Mouse (Mus musculus) intestine, embryonic 15.5 days (tissue): ENCODE data around the gene Rnasek. TPM values are rescaled to one million over a fixed set of nuclear protein-coding genes. Genes with fewer than 3 reads are reported as not detected.

Source experiments
- ATAC-seq: fragments of 200-750 bp; cut with Nextera tagmentation; 2 replicates; pipeline ENCODE4 v1.8.0; 2017; ENCODE audit warnings: moderate TSS enrichment, moderate library complexity
- H3K27ac ChIP-seq: fragments of 300-500 bp; sonication (generic); 2 replicates; pipeline ENCODE4 v1.5.1; 2015; ENCODE audit warnings: mild to moderate bottlenecking, inconsistent platforms
- H3K27me3 ChIP-seq: fragments of 300-500 bp; sonication (generic); replicated peaks from 2 replicates; pipeline ENCODE4 v1.6.1; 2015; ENCODE audit warnings: inconsistent platforms
- H3K36me3 ChIP-seq: fragments of 300-500 bp; sonication (generic); 2 replicates; pipeline ENCODE4 v1.6.1; 2015; ENCODE audit warnings: inconsistent platforms
- H3K4me1 ChIP-seq: fragments of 300-500 bp; sonication (generic); replicated peaks from 2 replicates; pipeline ENCODE4 v1.6.1; 2015; ENCODE audit warnings: inconsistent platforms
- H3K4me2 ChIP-seq: fragments of 300-500 bp; sonication (generic); replicated peaks from 2 replicates; pipeline ENCODE4 v1.6.1; 2015; ENCODE audit warnings: mild to moderate bottlenecking, inconsistent platforms
- H3K4me3 ChIP-seq: fragments of 300-500 bp; sonication (generic); replicated peaks from 2 replicates; pipeline ENCODE4 v1.5.1; 2015; ENCODE audit warnings: inconsistent platforms
- H3K9ac ChIP-seq: fragments of 300-500 bp; sonication (generic); 2 replicates; pipeline ENCODE4 v1.6.1; 2015; ENCODE audit warnings: inconsistent platforms
- H3K9me3 ChIP-seq: fragments of 300-500 bp; sonication (generic); 2 replicates; pipeline ENCODE4 v1.6.1; 2016; ENCODE audit warnings: inconsistent platforms
- WGBS: fragments of 180-500 bp; shearing (Covaris S2); methylation state at CpG from one replicate; pipeline ENCODE4 v1.1.7; 2015; 5-methylcytosine and 5-hydroxymethylcytosine counted together
- polyA plus RNA-seq: library from polyadenylated mRNA; unstranded; fragments of >200 nt; fragmentation: Nextera tagmentation; extraction: Ambion mirVana; gene quantifications from 2 replicates; pipeline ENCODE4 v1.2.1, GENCODE M21; 2015

Rnasek gene
- polyA plus RNA-seq, 1 experiment from 2014 or later: 196 TPM

DNA sequence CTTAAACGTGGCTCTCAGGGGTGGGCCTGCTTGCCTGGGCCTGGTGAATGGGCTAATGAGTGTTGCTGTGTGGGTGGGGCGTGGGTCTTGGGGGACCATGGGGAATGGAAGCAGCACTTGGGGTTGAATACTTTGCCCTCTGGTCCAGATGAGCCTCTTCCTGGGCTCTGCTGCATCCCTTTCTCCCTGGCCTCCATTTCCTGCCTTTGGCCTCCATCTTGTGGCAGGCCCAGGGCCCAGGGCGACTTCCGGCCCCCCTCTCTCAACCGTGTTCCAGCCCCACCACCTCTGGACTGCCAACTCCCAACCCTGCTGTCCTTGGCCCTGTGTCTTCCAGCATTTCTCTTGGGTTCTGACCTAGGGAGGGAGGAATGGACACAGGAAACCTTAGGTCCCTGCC is 5.6 kb downstream of the Rnasek start:
- 63% methylated on average over 5 of the region's 5 CpGs for WGBS
- H3K4me2 ChIP-seq: no peak overlapping the region
- no peaks in the 10 kb centered on the region for H3K9me3 ChIP-seq
- peaks cover 7% of the 10 kb centered on the region; the same call in 1 of the 2 replicates for H3K27me3 ChIP-seq
- H3K4me3 ChIP-seq: no peak overlapping the region
- H3K36me3 ChIP-seq: no peaks in the 10 kb centered on the region
- ATAC-seq: no peak
- peaks cover 30% of the 10 kb centered on the region for H3K4me1 ChIP-seq
- no peak overlapping the region for H3K9ac ChIP-seq
- H3K27ac ChIP-seq: no peak overlapping the region

DNA sequence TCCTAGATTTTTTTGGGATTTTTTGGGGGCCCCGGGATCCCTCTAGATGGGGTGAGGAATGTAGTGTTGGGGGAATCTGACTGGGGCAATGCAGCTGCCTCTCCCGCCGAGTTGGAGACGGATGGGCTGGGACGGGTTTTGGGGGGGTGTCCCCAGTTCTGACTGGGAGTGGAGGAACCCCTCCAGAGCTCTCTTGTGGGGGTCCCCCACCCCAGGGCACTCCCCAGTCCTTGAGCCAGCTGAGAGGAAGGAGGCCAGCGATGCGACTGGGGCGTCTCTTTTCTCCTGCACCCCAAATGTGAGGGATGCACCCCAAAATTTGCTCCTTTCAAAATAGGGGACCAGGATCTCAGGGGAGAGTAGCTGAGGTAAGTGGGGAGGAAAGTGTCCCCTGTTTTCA is 6.6 kb downstream of the Rnasek start:
- peak overlapping the region; percentile 63 for H3K4me2 ChIP-seq
- no peak overlapping the region for H3K27ac ChIP-seq
- peaks cover 35% of the 10 kb centered on the region for H3K4me1 ChIP-seq
- no peaks in the 10 kb centered on the region for H3K9me3 ChIP-seq
- H3K27me3 ChIP-seq: peaks cover 14% of the 10 kb centered on the region; the same call in 1 of the 2 replicates
- ATAC-seq: no peak
- 37% methylated on average over 8 of the region's 8 CpGs for WGBS
- H3K36me3 ChIP-seq: no peaks in the 10 kb centered on the region
- H3K9ac ChIP-seq: 0 out of 2 replicates have a peak overlapping the region, but pooled peaks have one; percentile 51
- peak overlapping the region; percentile 35 for H3K4me3 ChIP-seq

DNA sequence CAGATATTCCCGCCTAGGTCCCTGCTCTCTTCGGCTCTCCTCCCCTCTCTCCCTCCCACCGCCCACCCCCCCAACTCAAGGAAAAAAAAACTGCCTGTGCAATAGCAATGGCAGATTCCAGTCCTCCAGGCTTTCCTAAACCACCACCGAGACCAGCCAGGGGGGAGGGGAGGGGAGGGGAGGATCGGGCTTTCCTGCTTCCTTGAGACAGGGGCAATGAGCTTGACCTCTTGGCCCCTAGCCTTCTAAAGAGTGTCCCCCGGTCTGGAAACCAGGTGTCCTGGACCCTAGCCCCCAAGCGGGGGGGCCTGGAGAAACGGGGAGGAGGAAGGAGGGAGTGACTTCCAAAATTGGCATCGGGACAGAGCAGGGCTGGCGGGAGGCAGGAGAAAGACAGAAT is 7.1 kb downstream of the Rnasek start:
- no peak overlapping the region for H3K27ac ChIP-seq
- H3K9ac ChIP-seq: peak overlapping the region; percentile 51
- WGBS: 11% methylated on average over 10 of the region's 10 CpGs

DNA sequence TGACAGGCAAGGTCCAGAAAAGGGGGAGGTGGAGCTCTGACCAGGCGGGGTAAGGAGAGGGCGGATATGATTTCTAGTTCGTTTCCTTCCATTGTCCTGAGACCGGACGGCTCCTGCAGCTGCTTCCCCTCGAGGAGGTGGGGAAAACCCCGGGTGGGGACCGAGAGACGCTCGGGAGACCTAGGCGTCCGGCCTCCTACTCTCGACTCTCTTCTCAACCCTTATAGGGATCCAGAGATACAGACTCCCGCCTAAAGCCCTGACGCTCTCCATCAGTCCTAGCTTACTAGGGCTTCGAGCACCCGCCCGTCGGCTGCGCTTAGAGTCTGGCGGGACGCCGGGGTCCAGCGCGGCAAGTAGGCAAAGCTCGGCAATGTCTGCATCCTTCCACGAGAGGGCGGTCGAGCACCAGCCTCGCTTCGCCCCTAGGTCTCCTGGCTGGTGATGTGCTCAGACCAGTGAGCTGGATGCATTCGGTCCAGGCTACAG is 9.4 kb downstream of the Rnasek start:
- H3K9ac ChIP-seq: peak overlapping the region; percentile 34; the same call in 1 of the 2 replicates
- ATAC-seq: peak; percentile 48
- H3K4me1 ChIP-seq: peaks cover 35% of the 10 kb centered on the region
- H3K4me3 ChIP-seq: peak overlapping the region; percentile 30
- peak overlapping the region; percentile 54; the same call in 1 of the 2 replicates for H3K27ac ChIP-seq
- H3K36me3 ChIP-seq: no peaks in the 10 kb centered on the region
- 1% methylated on average over 32 of the region's 32 CpGs for WGBS
- H3K4me2 ChIP-seq: peak overlapping the region; percentile 57
- no peaks in the 10 kb centered on the region for H3K9me3 ChIP-seq
- peaks cover 23% of the 10 kb centered on the region for H3K27me3 ChIP-seq

More for the DNA sequence above, 7.1 kb downstream of the Rnasek start:
- Histone ChIP-seq H3K4me1 (peaks cover 39% of the 10 kb centered on the region), H3K4me2 (peak overlapping the region; percentile 63), H3K36me3 (no peaks in the 10 kb centered on the region), H3K9me3 (no peaks in the 10 kb centered on the region), H3K27me3 (peaks cover 19% of the 10 kb centered on the region), H3K4me3 (peak overlapping the region; percentile 35)
- ATAC-seq: no peak

DNA sequence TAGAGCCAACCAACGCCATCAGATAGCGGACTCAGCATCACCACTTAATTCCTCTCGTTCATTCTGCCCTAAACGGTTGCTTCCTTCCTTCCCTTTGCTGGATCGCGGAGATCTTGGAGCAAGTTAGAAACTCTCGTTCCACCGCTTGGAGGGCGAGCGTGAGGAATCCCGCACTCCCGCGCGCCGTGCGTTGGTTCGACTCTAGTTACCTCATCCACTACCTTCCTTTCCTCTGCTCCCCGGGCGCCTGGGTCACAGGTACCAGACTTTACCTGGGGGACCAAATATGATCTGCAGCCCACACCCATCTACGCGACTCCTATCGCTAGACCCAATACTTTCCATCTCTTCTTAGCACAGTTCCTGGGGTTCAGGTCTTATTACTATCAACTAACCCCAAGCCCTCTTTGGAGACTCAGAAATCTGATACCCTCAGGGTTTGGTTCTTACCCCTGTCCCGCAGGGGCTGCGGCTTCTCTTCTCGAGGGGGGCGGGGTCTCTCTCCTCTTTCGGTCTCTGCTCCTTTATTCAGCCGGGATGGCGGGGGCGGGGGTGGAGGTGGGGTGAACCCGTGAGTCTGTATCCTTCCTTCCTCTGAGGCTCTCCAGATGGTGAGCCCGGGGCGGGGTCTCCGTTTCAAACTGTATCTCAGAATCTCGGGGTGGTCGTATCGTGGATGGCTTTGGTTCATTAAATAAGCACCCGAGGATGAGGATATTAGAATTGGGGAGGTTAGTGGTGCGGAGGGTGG is 10.2 kb downstream of the Rnasek start, which contains the start of gene Bcl6b:
Bcl6b (minus strand) TSS at position 539 of the 751 bp plus-strand sequence.
- H3K9ac ChIP-seq: peak within 1 kb of the TSS; percentile 34
- H3K4me2 ChIP-seq: peak within 1 kb of the TSS; percentile 57
- peak within 1 kb of the TSS; percentile 30 for H3K4me3 ChIP-seq
- peak within 1 kb of the TSS; percentile 54 for H3K27ac ChIP-seq
- peaks cover 23% of the 10 kb centered on the region for H3K27me3 ChIP-seq
- H3K9me3 ChIP-seq: no peaks in the 10 kb centered on the region
- 2% methylated on average over 39 of the region's 39 CpGs for WGBS
- peaks cover 35% of the 10 kb centered on the region for H3K4me1 ChIP-seq
- ATAC-seq: no peak
- no peaks in the 10 kb centered on the region for H3K36me3 ChIP-seq

- WGBS: under 1% methylated on average over 19 of the region's 19 CpGs
- Histone ChIP-seq H3K4me2 (peak overlapping the region; percentile 57), H3K27ac (peak overlapping the region; percentile 54), H3K9ac (peak overlapping the region; percentile 14), H3K36me3 (no peaks in the 10 kb centered on the region), H3K9me3 (no peaks in the 10 kb centered on the region), H3K4me3 (peak overlapping the region; percentile 30), H3K27me3 (peaks cover 23% of the 10 kb centered on the region), H3K4me1 (peaks cover 31% of the 10 kb centered on the region)
- ATAC-seq: peak; percentile 50
These were observed 10.8 kb downstream of the Rnasek start for GRCm38 (mm10) chr11:70228828-70229227.

- 82% methylated on average over 4 of the region's 4 CpGs for WGBS
- Histone ChIP-seq H3K27me3 (peaks cover 23% of the 10 kb centered on the region), H3K36me3 (no peaks in the 10 kb centered on the region), H3K9me3 (no peaks in the 10 kb centered on the region), H3K4me3 (peak overlapping the region; percentile 30), H3K4me1 (peaks cover 28% of the 10 kb centered on the region), H3K4me2 (peak overlapping the region; percentile 57), H3K27ac (no peak overlapping the region), H3K9ac (peak overlapping the region; percentile 14; the same call in 1 of the 2 replicates)
- no peak for ATAC-seq
These were observed 11.9 kb downstream of the Rnasek start for GRCm38 (mm10) chr11:70227661-70228245.

DNA sequence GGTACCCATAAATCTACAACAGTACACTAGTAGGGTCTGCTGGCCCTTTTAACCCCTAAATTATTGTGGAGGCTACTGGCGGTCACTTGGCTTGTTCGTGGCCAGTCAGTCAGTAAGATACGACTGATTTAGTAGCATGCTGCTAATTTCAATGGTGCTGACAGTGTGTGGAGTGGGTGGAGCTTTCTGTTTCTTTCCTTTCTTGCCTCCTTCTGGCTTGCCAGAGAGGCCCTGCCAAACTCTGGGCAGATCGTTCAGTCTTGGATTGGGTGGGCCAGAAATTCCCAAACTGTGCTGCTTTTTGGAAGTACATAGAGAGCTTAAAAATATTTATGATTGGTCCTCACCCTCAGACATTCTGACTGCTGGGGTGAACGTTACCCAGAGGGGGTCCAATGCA is 12.5 kb downstream of the Rnasek start:
- H3K36me3 ChIP-seq: no peaks in the 10 kb centered on the region
- H3K9me3 ChIP-seq: no peaks in the 10 kb centered on the region
- no peak overlapping the region; the same call in 1 of the 2 replicates for H3K9ac ChIP-seq
- peaks cover 28% of the 10 kb centered on the region for H3K4me1 ChIP-seq
- peak overlapping the region; percentile 30 for H3K4me3 ChIP-seq
- 29% methylated on average over 5 of the region's 5 CpGs for WGBS
- ATAC-seq: no peak
- H3K4me2 ChIP-seq: peak overlapping the region; percentile 57
- H3K27ac ChIP-seq: no peak overlapping the region
- peaks cover 23% of the 10 kb centered on the region for H3K27me3 ChIP-seq

DNA sequence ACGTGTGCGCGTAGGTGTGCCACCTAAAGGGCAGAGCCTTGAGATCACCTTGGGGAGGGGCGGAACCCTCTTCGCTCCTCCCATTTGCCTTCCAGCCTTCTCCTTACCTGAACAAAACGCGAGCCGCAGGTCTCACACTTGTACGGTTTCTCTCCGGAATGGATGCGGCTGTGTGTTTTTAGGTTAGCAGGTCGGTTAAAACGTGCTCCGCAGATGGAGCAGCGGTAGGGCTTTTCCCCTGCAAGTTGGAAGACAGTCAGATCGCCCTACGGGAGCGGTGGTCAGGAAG is 13.1 kb downstream of the Rnasek start:
- H3K9ac ChIP-seq: peak overlapping the region; percentile 23; the same call in 1 of the 2 replicates
- 12% methylated on average over 18 of the region's 18 CpGs for WGBS
- no peaks in the 10 kb centered on the region for H3K36me3 ChIP-seq
- peak overlapping the region; percentile 30 for H3K4me3 ChIP-seq
- H3K27me3 ChIP-seq: peaks cover 23% of the 10 kb centered on the region
- no peaks in the 10 kb centered on the region for H3K9me3 ChIP-seq
- ATAC-seq: peak; percentile 57
- peaks cover 28% of the 10 kb centered on the region for H3K4me1 ChIP-seq
- peak overlapping the region; percentile 3; the same call in 1 of the 2 replicates for H3K27ac ChIP-seq
- H3K4me2 ChIP-seq: peak overlapping the region; percentile 57

- Histone ChIP-seq H3K36me3 (no peaks in the 10 kb centered on the region), H3K4me2 (peak overlapping the region; percentile 57), H3K9ac (peak overlapping the region; percentile 23; the same call in 1 of the 2 replicates), H3K27ac (peak overlapping the region; percentile 3; the same call in 1 of the 2 replicates), H3K9me3 (no peaks in the 10 kb centered on the region), H3K4me3 (peak overlapping the region; percentile 30), H3K4me1 (peaks cover 28% of the 10 kb centered on the region), H3K27me3 (peaks cover 23% of the 10 kb centered on the region)
- no peak for ATAC-seq
- WGBS: 21% methylated on average over 27 of the region's 27 CpGs
These were observed 13.6 kb downstream of the Rnasek start for GRCm38 (mm10) chr11:70225798-70226601.

GRCm38 (mm10) chr11:70223724-70224123 is 15.9 kb downstream of the Rnasek start:
- 74% methylated on average over 9 of the region's 9 CpGs for WGBS
- Histone ChIP-seq H3K4me2 (peak overlapping the region; percentile 9; the same call in 1 of the 2 replicates), H3K27ac (peak overlapping the region; percentile 4), H3K4me3 (no peak overlapping the region), H3K9me3 (no peaks in the 10 kb centered on the region), H3K4me1 (peaks cover 25% of the 10 kb centered on the region), H3K9ac (no peak overlapping the region), H3K36me3 (no peaks in the 10 kb centered on the region), H3K27me3 (peaks cover 16% of the 10 kb centered on the region)
- no peak for ATAC-seq
